Mouse (Mus musculus) embryonic facial prominence, embryonic 14.5 days (tissue): ENCODE data around the gene Samhd1. TPM values are rescaled to one million over a fixed set of nuclear protein-coding genes. Genes with fewer than 3 reads are reported as not detected.

Source experiments
- ATAC-seq: fragments of 200-750 bp; cut with Nextera tagmentation; 2 replicates; pipeline ENCODE4 v1.8.0; 2017; ENCODE audit warnings: low read depth, moderate number of reproducible peaks, moderate TSS enrichment
- DNase-seq: peaks from one replicate; pipeline ENCODE4 v3.0.0-alpha.2; 2015; ENCODE audit warnings: low spot score
- H3K27ac ChIP-seq: fragments of 300-500 bp; sonication (generic); replicated peaks from 2 replicates; pipeline ENCODE4 v1.5.1; 2014; ENCODE audit warnings: low read depth, mild to moderate bottlenecking, low read length, moderate library complexity
- H3K27me3 ChIP-seq: fragments of 300-500 bp; sonication (generic); replicated peaks from 2 replicates; pipeline ENCODE4 v1.6.1; 2014; ENCODE audit warnings: low read length; ENCODE audit not compliant: control insufficient read depth, insufficient read depth
- H3K36me3 ChIP-seq: fragments of 300-500 bp; sonication (generic); 2 replicates; pipeline ENCODE4 v1.6.1; 2014; ENCODE audit warnings: low read length, mixed read lengths; ENCODE audit not compliant: control insufficient read depth, insufficient read depth
- H3K4me1 ChIP-seq: fragments of 300-500 bp; sonication (generic); 2 replicates; pipeline ENCODE4 v1.6.1; 2014; ENCODE audit warnings: antibody characterized with exemption, low read length; ENCODE audit not compliant: control insufficient read depth, insufficient read depth
- H3K4me2 ChIP-seq: fragments of 300-500 bp; sonication (generic); 2 replicates; pipeline ENCODE4 v1.6.1; 2014; ENCODE audit warnings: low read depth, mild to moderate bottlenecking, low read length, moderate library complexity, mixed read lengths
- H3K4me3 ChIP-seq: fragments of 300-500 bp; sonication (generic); 2 replicates; pipeline ENCODE4 v1.5.1; 2014; ENCODE audit warnings: low read depth, mild to moderate bottlenecking, low read length
- H3K9ac ChIP-seq: fragments of 300-500 bp; sonication (generic); 2 replicates; pipeline ENCODE4 v1.6.1; 2014; ENCODE audit warnings: low read depth, mild to moderate bottlenecking, low read length, moderate library complexity, mixed read lengths
- H3K9me3 ChIP-seq: fragments of 300-500 bp; sonication (generic); 2 replicates; pipeline ENCODE4 v1.6.1; 2016; ENCODE audit warnings: low read length; ENCODE audit not compliant: control insufficient read depth
- WGBS: fragments of 180-500 bp; shearing (Covaris S2); extraction: QIAGEN DNeasy Blood & Tissue Kit; methylation state at CpG from one replicate; pipeline ENCODE4 v1.1.7; 2014; 5-methylcytosine and 5-hydroxymethylcytosine counted together
- polyA plus RNA-seq: library from polyadenylated mRNA; unstranded; fragments of >200 nt; fragmentation: Nextera tagmentation; extraction: Ambion mirVana; gene quantifications from 2 replicates; pipeline ENCODE4 v1.2.1, GENCODE M21; 2014

Gene Samhd1
- 23.6 and 24.0 TPM in 2 replicates for polyA plus RNA-seq

DNA sequence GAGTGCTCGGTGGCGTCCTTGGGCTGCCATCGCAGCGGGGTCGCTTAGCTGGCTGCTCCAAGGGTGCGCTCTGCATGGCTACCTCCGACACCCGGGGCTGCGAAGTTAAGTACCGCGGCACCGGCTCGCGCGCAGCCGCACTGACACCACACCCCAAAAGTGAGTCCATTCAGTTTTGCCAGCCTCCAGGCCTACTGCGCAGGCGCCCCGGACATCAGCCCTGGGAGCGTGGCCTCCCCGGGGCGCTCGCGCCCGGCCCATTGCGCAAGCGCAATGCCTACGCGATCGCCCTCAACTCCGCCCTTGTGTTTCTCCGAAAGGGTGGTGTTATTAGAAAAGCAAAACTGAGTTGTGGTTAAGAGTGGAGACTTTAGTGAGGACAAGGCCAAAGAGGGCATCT is at the start of gene Samhd1:
TSS of gene Samhd1 (minus strand) at position 252 of the 400 bp plus-strand sequence.
- peak within 1 kb of the TSS; percentile 65 for H3K4me3 ChIP-seq
- no peaks in the 10 kb centered on the region for H3K36me3 ChIP-seq
- 0% methylated on average over 25 of the region's 32 CpGs for WGBS
- peak within 1 kb of the TSS; percentile 68 for H3K27ac ChIP-seq
- peak within 1 kb of the TSS; percentile 88 for H3K4me2 ChIP-seq
- H3K9me3 ChIP-seq, result no peaks in the 10 kb centered on the region
- DNase-seq (peak; percentile 96), ATAC-seq (peak; percentile 92)
- no peaks in the 10 kb centered on the region for H3K27me3 ChIP-seq
- H3K4me1 ChIP-seq, result peaks cover 6% of the 10 kb centered on the region; the same call in 1 of the 2 replicates
- peak within 1 kb of the TSS; percentile 74 for H3K9ac ChIP-seq

DNA sequence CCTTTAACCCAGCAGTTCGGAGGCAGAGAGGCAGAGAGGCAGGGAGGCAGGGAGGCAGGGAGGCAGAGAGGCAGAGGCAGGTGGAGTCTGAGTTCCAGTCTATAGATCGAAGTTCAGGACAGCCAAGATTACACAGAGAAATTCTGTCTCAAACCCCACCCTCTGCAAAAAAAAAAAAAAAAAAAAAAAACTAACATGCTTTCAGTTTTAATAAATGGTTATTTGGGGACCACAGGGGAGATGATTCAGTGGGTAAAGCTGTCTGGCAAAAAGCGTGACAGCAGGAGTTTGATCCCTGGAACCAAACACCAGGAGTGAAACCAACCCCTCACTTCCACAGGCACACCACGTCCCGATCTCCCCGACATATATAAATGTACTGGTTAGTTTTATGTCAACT is 43.1 kb upstream of the Samhd1 start:
- Histone ChIP-seq H3K27ac (no peak overlapping the region), H3K4me3 (no peak overlapping the region), H3K9ac (no peak overlapping the region), H3K4me2 (no peak overlapping the region), H3K4me1 (no peaks in the 10 kb centered on the region), H3K27me3 (no peaks in the 10 kb centered on the region), H3K9me3 (no peaks in the 10 kb centered on the region), H3K36me3 (peaks cover 51% of the 10 kb centered on the region)
- WGBS, result 67% methylated on average over 6 of the region's 6 CpGs
- ATAC-seq, result no peak
- DNase-seq, result no peak

DNA sequence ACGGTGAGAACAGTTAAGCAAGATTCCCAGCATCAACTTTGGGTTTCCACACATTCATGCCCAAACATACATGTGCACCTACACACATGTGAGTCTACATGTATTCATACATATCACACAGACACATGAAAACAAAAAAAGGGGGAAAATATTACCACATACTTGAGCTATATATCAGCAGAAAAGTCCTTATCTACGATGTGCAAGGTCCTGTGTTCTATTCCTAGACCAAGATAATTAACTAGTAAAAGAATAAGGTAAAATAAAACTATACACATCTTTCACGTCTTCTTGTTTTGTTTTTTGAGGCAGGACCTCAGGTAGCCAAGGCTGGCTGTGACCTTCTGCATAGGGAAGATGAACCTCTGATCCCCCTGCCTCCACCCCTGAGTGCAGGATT is 41.2 kb upstream of the Samhd1 start:
- peaks cover 50% of the 10 kb centered on the region for H3K36me3 ChIP-seq

DNA sequence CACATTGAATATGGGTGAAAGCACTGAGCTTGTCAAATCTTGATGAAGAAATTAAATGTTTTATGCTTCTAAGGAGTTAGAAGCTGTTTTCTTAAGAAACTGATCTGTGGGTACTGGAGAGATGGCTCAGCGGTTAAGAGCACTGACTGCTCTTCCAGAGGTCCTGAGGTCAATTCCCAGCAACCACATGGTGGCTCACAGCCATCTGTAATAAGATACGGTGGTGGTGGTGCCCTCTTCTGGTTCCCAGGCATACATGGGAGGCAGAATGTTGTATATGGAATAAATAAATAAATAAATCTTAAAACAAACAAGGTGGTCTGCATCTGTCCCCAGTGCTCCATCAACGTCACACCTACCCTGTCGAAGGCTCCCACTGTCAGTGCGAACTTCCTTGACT is 39.4 kb upstream of the Samhd1 start:
- Histone ChIP-seq H3K27me3 (no peaks in the 10 kb centered on the region), H3K4me3 (no peak overlapping the region), H3K36me3 (peaks cover 53% of the 10 kb centered on the region), H3K4me2 (no peak overlapping the region), H3K9me3 (no peaks in the 10 kb centered on the region), H3K9ac (no peak overlapping the region), H3K4me1 (no peaks in the 10 kb centered on the region), H3K27ac (no peak overlapping the region)
- DNase-seq (no peak), ATAC-seq (no peak)
- WGBS, result 66% methylated on average over 5 of the region's 5 CpGs

More for the DNA sequence above, 41.2 kb upstream of the Samhd1 start:
- 87% methylated on average over 3 of the region's 3 CpGs for WGBS
- no peak overlapping the region for H3K27ac ChIP-seq
- H3K4me1 ChIP-seq, result no peaks in the 10 kb centered on the region
- no peak overlapping the region for H3K4me2 ChIP-seq
- DNase-seq (no peak), ATAC-seq (no peak)
- H3K9ac ChIP-seq, result no peak overlapping the region
- no peak overlapping the region for H3K4me3 ChIP-seq
- H3K9me3 ChIP-seq, result no peaks in the 10 kb centered on the region
- H3K27me3 ChIP-seq, result no peaks in the 10 kb centered on the region

DNA sequence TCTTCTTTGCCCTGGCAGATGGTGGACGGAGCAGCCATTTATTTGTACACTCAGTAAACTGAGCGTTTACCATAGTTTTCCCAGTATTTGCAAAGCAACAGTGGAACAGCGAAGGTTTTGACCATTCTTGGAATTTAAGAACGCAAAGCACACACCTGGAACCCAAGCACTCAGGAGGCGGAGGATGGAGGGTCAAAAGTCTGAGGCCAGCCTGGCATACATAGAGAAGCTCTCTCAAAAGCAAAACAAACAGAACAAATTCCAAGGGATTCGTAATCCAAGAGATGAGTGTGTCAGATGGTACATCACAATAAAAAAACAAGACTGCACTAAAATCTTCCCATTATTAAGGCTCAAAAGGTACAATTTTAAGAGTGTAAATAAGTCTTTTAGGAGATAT is 38.5 kb upstream of the Samhd1 start:
- no peak overlapping the region for H3K4me2 ChIP-seq
- H3K9me3 ChIP-seq, result no peaks in the 10 kb centered on the region
- no peak for ATAC-seq
- no peak for DNase-seq
- no peak overlapping the region for H3K9ac ChIP-seq
- no peak overlapping the region for H3K27ac ChIP-seq
- H3K36me3 ChIP-seq, result peaks cover 59% of the 10 kb centered on the region
- no peaks in the 10 kb centered on the region for H3K4me1 ChIP-seq
- H3K4me3 ChIP-seq, result no peak overlapping the region
- WGBS, result 90% methylated on average over 6 of the region's 6 CpGs
- H3K27me3 ChIP-seq, result no peaks in the 10 kb centered on the region

DNA sequence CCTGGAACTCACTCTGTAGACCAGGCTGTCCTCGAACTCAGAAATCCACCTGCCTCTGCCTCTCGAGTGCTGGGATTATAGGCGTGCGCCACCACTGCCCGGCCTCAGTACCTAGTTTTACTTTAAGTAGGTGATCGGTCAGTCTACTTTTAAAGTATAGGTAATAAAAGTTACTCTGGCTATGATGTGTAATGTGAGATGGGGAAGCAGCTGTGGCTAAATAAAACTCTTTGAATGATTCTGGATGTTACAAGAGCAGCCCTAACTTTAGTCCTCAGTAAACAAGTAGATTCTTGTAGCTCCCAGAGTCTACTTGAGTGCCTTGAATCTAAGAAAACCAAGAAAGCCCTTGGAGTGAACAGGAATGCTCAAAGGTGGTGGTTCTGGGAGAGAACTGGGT is 37.9 kb upstream of the Samhd1 start:
- no peaks in the 10 kb centered on the region for H3K4me1 ChIP-seq
- no peak overlapping the region for H3K4me3 ChIP-seq
- H3K9me3 ChIP-seq, result no peaks in the 10 kb centered on the region
- DNase-seq (no peak), ATAC-seq (no peak)
- no peak overlapping the region for H3K9ac ChIP-seq
- H3K36me3 ChIP-seq, result peaks cover 62% of the 10 kb centered on the region
- no peak overlapping the region for H3K27ac ChIP-seq
- H3K4me2 ChIP-seq, result no peak overlapping the region
- 96% methylated on average over 6 of the region's 6 CpGs for WGBS
- H3K27me3 ChIP-seq, result no peaks in the 10 kb centered on the region

DNA sequence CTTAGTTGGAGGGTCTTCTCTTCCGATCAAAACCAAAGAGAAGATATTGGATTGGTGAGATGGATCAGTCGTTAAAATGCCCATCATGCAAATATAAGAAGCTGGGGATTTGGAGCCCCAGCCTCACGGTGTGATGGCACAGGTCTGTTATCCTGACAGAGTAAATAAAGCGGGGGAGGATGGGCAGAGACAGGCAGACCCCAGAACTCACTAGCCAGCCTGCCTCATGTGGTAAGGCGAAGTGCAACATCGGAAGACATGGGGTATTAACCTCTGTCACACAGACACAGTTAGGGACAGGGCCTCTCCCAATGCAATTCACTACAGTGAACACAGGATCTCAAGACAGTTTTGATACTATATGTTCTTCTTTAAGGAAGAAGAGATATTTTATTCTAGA is 35.6 kb upstream of the Samhd1 start:
- H3K4me3 ChIP-seq, result no peak overlapping the region
- WGBS, result 76% methylated on average over 6 of the region's 6 CpGs
- H3K27me3 ChIP-seq, result no peaks in the 10 kb centered on the region
- H3K4me2 ChIP-seq, result no peak overlapping the region
- DNase-seq, result no peak
- peaks cover 62% of the 10 kb centered on the region for H3K36me3 ChIP-seq
- H3K9me3 ChIP-seq, result no peaks in the 10 kb centered on the region
- no peaks in the 10 kb centered on the region for H3K4me1 ChIP-seq
- no peak for ATAC-seq
- no peak overlapping the region for H3K27ac ChIP-seq
- no peak overlapping the region for H3K9ac ChIP-seq

DNA sequence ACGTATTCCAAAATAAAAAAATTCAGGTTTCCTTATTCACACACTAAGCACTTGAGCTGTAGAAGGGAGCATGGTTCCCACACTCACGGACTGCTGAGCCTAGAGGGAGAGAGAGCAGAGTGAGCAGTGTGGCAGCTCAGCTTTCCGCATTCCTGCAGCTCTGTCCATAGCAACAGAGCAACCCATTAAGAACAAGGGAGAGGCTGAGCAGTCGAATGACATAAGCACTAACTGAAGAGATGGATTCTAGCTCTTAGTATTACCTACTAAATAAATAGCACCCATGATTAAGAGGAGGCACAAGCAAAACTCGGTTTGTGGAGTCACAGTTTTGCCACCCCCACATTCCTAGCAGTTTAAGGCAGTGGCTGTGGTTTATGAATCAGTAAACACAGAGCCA is 35.1 kb upstream of the Samhd1 start:
- Histone ChIP-seq H3K4me2 (no peak overlapping the region), H3K27me3 (no peaks in the 10 kb centered on the region), H3K9ac (no peak overlapping the region), H3K27ac (no peak overlapping the region), H3K9me3 (no peaks in the 10 kb centered on the region), H3K36me3 (peaks cover 57% of the 10 kb centered on the region), H3K4me1 (no peaks in the 10 kb centered on the region), H3K4me3 (no peak overlapping the region)
- 43% methylated on average over 5 of the region's 5 CpGs for WGBS
- DNase-seq, result peak; percentile 41
- peak; percentile 82; the same call in 1 of the 2 replicates for ATAC-seq

DNA sequence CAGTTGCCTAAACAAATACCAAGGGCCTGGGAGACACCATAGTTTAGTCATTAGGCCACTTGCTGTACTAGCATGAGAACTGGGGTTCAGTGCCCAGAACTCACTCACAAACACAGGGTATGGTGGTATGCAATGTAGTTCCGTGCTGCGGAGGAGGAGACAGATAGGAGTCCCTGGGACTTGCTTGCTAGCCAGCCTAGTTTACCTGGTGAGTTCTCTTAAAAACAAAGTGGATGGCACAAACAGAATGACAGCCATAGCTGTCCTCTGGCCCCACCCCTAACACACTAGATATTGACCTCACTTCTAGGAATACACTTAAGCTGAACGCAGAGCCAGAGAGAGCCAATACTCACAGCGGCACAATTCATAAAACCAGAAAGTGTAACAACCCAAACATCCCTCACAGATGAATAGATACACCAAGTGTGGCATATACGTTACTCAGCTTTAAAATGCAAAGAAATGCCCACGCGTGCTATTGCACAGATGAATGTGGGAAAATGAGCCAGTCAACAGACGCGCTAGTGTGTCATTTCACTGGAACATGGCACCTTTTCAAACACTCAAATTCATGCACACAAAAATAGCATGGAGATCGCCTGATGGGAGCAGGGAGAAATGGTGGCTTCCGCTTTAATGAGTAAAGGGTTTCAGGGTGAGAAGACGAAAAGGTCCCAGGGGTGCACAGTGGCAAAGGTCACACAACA is 31.5 kb upstream of the Samhd1 start:
- no peak for DNase-seq
- H3K9me3 ChIP-seq, result no peaks in the 10 kb centered on the region
- no peaks in the 10 kb centered on the region for H3K27me3 ChIP-seq
- no peak overlapping the region for H3K4me2 ChIP-seq
- H3K4me3 ChIP-seq, result no peak overlapping the region
- H3K36me3 ChIP-seq, result peaks cover 55% of the 10 kb centered on the region
- H3K27ac ChIP-seq, result no peak overlapping the region
- 96% methylated on average over 12 of the region's 12 CpGs for WGBS
- H3K4me1 ChIP-seq, result no peaks in the 10 kb centered on the region
- H3K9ac ChIP-seq, result no peak overlapping the region
- no peak for ATAC-seq
